Mouse (Mus musculus) testis, adult 10 weeks (tissue): ENCODE results near the gene Olfr514. TPM values are rescaled to one million over a fixed set of nuclear protein-coding genes. Genes with fewer than 3 reads are reported as not detected.

Source experiments
- polyA plus RNA-seq: library from polyadenylated mRNA; stranded (reverse); fragments of 350-450 nt; fragmentation: Illumina TruSeq; extraction: RNeasy Lipid Tissue Mini Kit (QIAGEN cat#74804); gene quantifications from one replicate; pipeline ENCODE4 v1.2.3, GENCODE M21; 2014; ENCODE audit warnings: low read depth, low replicate concordance

Gene Olfr514
- polyA plus RNA-seq = not detected

GRCm38 (mm10) chr7:108825897-108826296, at the start of gene Olfr514:
Olfr514 (minus strand) TSS chr7:108825997.

GRCm38 (mm10) chr7:108872279-108872678, 46.5 kb upstream of the Olfr514 start, which contains the start of gene Olfr517:
Olfr517 (minus strand) TSS chr7:108872379.

GRCm38 (mm10) chr7:108850429-108850828, 24.6 kb upstream of the Olfr514 start, which contains the start of gene Olfr516:
Olfr516 (minus strand) TSS chr7:108850529.

Other genes with a start within 250 kb of the Olfr514 start
- not detected for gene Olfr506, start 215.2 kb downstream of the Olfr514 start, polyA plus RNA-seq
- not detected for gene Olfr507, start 204.2 kb downstream of the Olfr514 start, polyA plus RNA-seq
- not detected for gene Olfr508, start 196.0 kb downstream of the Olfr514 start, polyA plus RNA-seq
- gene Olfr509, start 174.1 kb downstream of the Olfr514 start, polyA plus RNA-seq = not detected
- gene Olfr510, start 159.6 kb downstream of the Olfr514 start, polyA plus RNA-seq = not detected
- gene Olfr512, start 112.7 kb downstream of the Olfr514 start, polyA plus RNA-seq = not detected
- not detected for gene Olfr513, start 75.0 kb downstream of the Olfr514 start, polyA plus RNA-seq
- gene Olfr516, start 24.5 kb upstream of the Olfr514 start, polyA plus RNA-seq = not detected
- gene Olfr517, start 46.4 kb upstream of the Olfr514 start, polyA plus RNA-seq = not detected
- gene Olfr518, start 59.0 kb upstream of the Olfr514 start, polyA plus RNA-seq = not detected
- gene Olfr519, start 68.4 kb upstream of the Olfr514 start, polyA plus RNA-seq = not detected
- gene Nlrp10, start 104.2 kb upstream of the Olfr514 start, polyA plus RNA-seq = 0.27 TPM
- 23.3 TPM for gene Eif3f, start 108.4 kb upstream of the Olfr514 start, polyA plus RNA-seq
- gene Tub, start 124.3 kb upstream of the Olfr514 start, polyA plus RNA-seq = 5.3 TPM